Mouse (Mus musculus): ENCODE measurements around the gene Tbc1d21.

Tbc1d21 gene

GRCm38 (mm10) chr9:58370355-58370754 is at the start of gene Tbc1d21:
Gene Tbc1d21 (minus strand): TSS chr9:58370455.
- no peak for DNase-seq (ENCODE audit: low read depth, low spot score)

- no peak for DNase-seq (ENCODE audit: low read depth, low spot score)
Measured at GRCm38 (mm10) chr9:58411556-58411955, 41.3 kb upstream of the Tbc1d21 start.

- no peak for DNase-seq (ENCODE audit: low read depth, low spot score)
Measured at GRCm38 (mm10) chr9:58410057-58410735, 39.9 kb upstream of the Tbc1d21 start.

- DNase-seq (ENCODE audit: low read depth, low spot score) = no peak
Measured at GRCm38 (mm10) chr9:58409247-58409646, 39.0 kb upstream of the Tbc1d21 start.

- DNase-seq (ENCODE audit: low read depth, low spot score) = no peak
Measured at GRCm38 (mm10) chr9:58404412-58404811, 34.2 kb upstream of the Tbc1d21 start.

GRCm38 (mm10) chr9:58401371-58402082 is 31.3 kb upstream of the Tbc1d21 start:
- no peak for DNase-seq (ENCODE audit: low read depth, low spot score)

- no peak for DNase-seq (ENCODE audit: low read depth, low spot score)
Measured at GRCm38 (mm10) chr9:58399609-58400008, 29.4 kb upstream of the Tbc1d21 start.

GRCm38 (mm10) chr9:58394605-58395004 is 24.4 kb upstream of the Tbc1d21 start:
- DNase-seq (ENCODE audit: low read depth, low spot score) = no peak

- no peak for DNase-seq (ENCODE audit: low read depth, low spot score)
Measured at GRCm38 (mm10) chr9:58393875-58394274, 23.6 kb upstream of the Tbc1d21 start.

GRCm38 (mm10) chr9:58388381-58388780 is 18.1 kb upstream of the Tbc1d21 start:
- no peak for DNase-seq (ENCODE audit: low read depth, low spot score)

GRCm38 (mm10) chr9:58378878-58379277 is 8.6 kb upstream of the Tbc1d21 start:
- DNase-seq (ENCODE audit: low read depth, low spot score) = no peak

- DNase-seq (ENCODE audit: low read depth, low spot score) = peak; percentile 20
Measured at GRCm38 (mm10) chr9:58373912-58374431, 3.7 kb upstream of the Tbc1d21 start.

GRCm38 (mm10) chr9:58371914-58372313 is 1.7 kb upstream of the Tbc1d21 start:
- DNase-seq (ENCODE audit: low read depth, low spot score) = no peak

GRCm38 (mm10) chr9:58369644-58370043 is 611 bp downstream of the Tbc1d21 start:
- no peak for DNase-seq (ENCODE audit: low read depth, low spot score)

GRCm38 (mm10) chr9:58364325-58364724 is 5.9 kb downstream of the Tbc1d21 start:
- DNase-seq (ENCODE audit: low read depth, low spot score) = no peak

GRCm38 (mm10) chr9:58361956-58362355 is 8.3 kb downstream of the Tbc1d21 start:
- DNase-seq (ENCODE audit: low read depth, low spot score) = no peak

GRCm38 (mm10) chr9:58361373-58361772 is 8.9 kb downstream of the Tbc1d21 start:
- DNase-seq (ENCODE audit: low read depth, low spot score) = no peak

- no peak for DNase-seq (ENCODE audit: low read depth, low spot score)
Measured at GRCm38 (mm10) chr9:58355262-58356050, 14.8 kb downstream of the Tbc1d21 start.

- DNase-seq (ENCODE audit: low read depth, low spot score) = no peak
Measured at GRCm38 (mm10) chr9:58354701-58355100, 15.6 kb downstream of the Tbc1d21 start.

GRCm38 (mm10) chr9:58353224-58353623 is 17.0 kb downstream of the Tbc1d21 start:
- no peak for DNase-seq (ENCODE audit: low read depth, low spot score)

GRCm38 (mm10) chr9:58347795-58348194 is 22.5 kb downstream of the Tbc1d21 start:
- DNase-seq (ENCODE audit: low read depth, low spot score) = no peak

GRCm38 (mm10) chr9:58346498-58346897 is 23.8 kb downstream of the Tbc1d21 start:
- no peak for DNase-seq (ENCODE audit: low read depth, low spot score)
